Mouse (Mus musculus) thymus, postnatal 14 days (tissue): ENCODE data around the gene Gm9999.
A peak's percentile ranks its signal among the peaks of the same experiment; 100 is the strongest.
"Not testable (repeated sequence)": the region's sequence is repeated elsewhere in the genome, so short reads cannot be mapped to it uniquely, and the experiment has no call there.

ENCODE experiments used
- DNase-seq: peaks from one replicate; pipeline ENCODE4 v3.0.0; 2021

Gm9999 gene

GRCm38 (mm10) chr7:47000644-47000983 lies 17.2 kb downstream of the Gm9999 start:
- no peak for DNase-seq

GRCm38 (mm10) chr7:47001125-47001899 lies 17.9 kb downstream of the Gm9999 start:
- no peak for DNase-seq

- no peak for DNase-seq
These were observed 18.5 kb downstream of the Gm9999 start for GRCm38 (mm10) chr7:47001900-47002275.

- DNase-seq: no peak
These were observed 20.2 kb downstream of the Gm9999 start for GRCm38 (mm10) chr7:47003411-47004115.

GRCm38 (mm10) chr7:47007109-47007780 lies 23.9 kb downstream of the Gm9999 start:
- DNase-seq: peak; percentile 33

- no peak for DNase-seq
These were observed 24.4 kb downstream of the Gm9999 start for GRCm38 (mm10) chr7:47007818-47008167.

GRCm38 (mm10) chr7:47008168-47008993 lies 25.0 kb downstream of the Gm9999 start, which contains the start of gene Spty2d1:
Gene Spty2d1 (minus strand): TSS chr7:47008411.
- peak; percentile 98 for DNase-seq

- no peak for DNase-seq
These were observed 29.9 kb downstream of the Gm9999 start for GRCm38 (mm10) chr7:47013131-47013767.

GRCm38 (mm10) chr7:47014564-47015389 lies 31.4 kb downstream of the Gm9999 start:
- DNase-seq: no peak

- DNase-seq: peak; percentile 78
These were observed 32.1 kb downstream of the Gm9999 start for GRCm38 (mm10) chr7:47015390-47016065.

- no peak for DNase-seq
These were observed 33.2 kb downstream of the Gm9999 start for GRCm38 (mm10) chr7:47016602-47017001.

- no peak for DNase-seq
These were observed 33.8 kb downstream of the Gm9999 start for GRCm38 (mm10) chr7:47017146-47017545.

GRCm38 (mm10) chr7:47019641-47020040 lies 36.3 kb downstream of the Gm9999 start:
- DNase-seq: no peak

- DNase-seq: no peak
These were observed 37.6 kb downstream of the Gm9999 start for GRCm38 (mm10) chr7:47020956-47021355.

GRCm38 (mm10) chr7:47022482-47022881 lies 39.1 kb downstream of the Gm9999 start:
- DNase-seq: no peak

- peak; percentile 88 for DNase-seq
These were observed 40.1 kb downstream of the Gm9999 start for GRCm38 (mm10) chr7:47023530-47023929.

- no peak for DNase-seq
These were observed 41.1 kb downstream of the Gm9999 start for GRCm38 (mm10) chr7:47024454-47024853.

GRCm38 (mm10) chr7:47025429-47025828 lies 42.0 kb downstream of the Gm9999 start:
- no peak for DNase-seq

GRCm38 (mm10) chr7:47026899-47027298 lies 43.5 kb downstream of the Gm9999 start:
- DNase-seq: not testable (repeated sequence)

GRCm38 (mm10) chr7:47027520-47027919 lies 44.1 kb downstream of the Gm9999 start:
- DNase-seq: no peak
